Mouse (Mus musculus): ENCODE data around the gene Eya2. TPM values are rescaled to one million over a fixed set of nuclear protein-coding genes. Genes with fewer than 3 reads are reported as not detected.

Eya2 gene
- total and polyA plus RNA-seq, 2 experiments: 0.28 to 0.78 TPM

- WGBS: 71% methylated on average over 3 of the region's 3 CpGs
- Histone ChIP-seq H3K4me1 (ENCODE audit: control insufficient read depth, insufficient read depth, low read length) (no peaks in the 10 kb centered on the region), H3K9ac (ENCODE audit: low read depth, low read length) (no peak overlapping the region), H3K79me2 (ENCODE audit: control insufficient read depth, insufficient read depth, low read length) (no peaks in the 10 kb centered on the region), H3K36me3 (ENCODE audit: control insufficient read depth, insufficient read depth, low read length) (no peaks in the 10 kb centered on the region), H3K27ac (replicated peaks; ENCODE audit: insufficient read depth, low read depth, low read length) (no peak overlapping the region), H3K27me3 (ENCODE audit: control insufficient read depth, insufficient read depth, low read length) (no peaks in the 10 kb centered on the region), H3K4me3 (ENCODE audit: insufficient read depth, low read depth, low read length) (no peak overlapping the region)
- TF ChIP-seq CTCF (IDR thresholded peaks at IDR 0.05; ENCODE audit: low read depth, low read length): no peak
- no peak for TF ChIP-seq POLR2A (IDR thresholded peaks at IDR 0.05; ENCODE audit: extremely low read depth, insufficient read depth, low read length)
- DNase-seq (ENCODE audit: extremely low read depth, low read depth, low spot score): no peak
Observed at GRCm38 (mm10) chr2:165691016-165691415, 96.2 kb downstream of the Eya2 start.

- Histone ChIP-seq H3K4me1 (ENCODE audit: control insufficient read depth, insufficient read depth, low read length) (no peaks in the 10 kb centered on the region), H3K9ac (ENCODE audit: low read depth, low read length) (no peak overlapping the region), H3K4me3 (ENCODE audit: insufficient read depth, low read depth, low read length) (no peak overlapping the region), H3K27ac (replicated peaks; ENCODE audit: insufficient read depth, low read depth, low read length) (no peak overlapping the region), H3K36me3 (ENCODE audit: control insufficient read depth, insufficient read depth, low read length) (no peaks in the 10 kb centered on the region), H3K27me3 (ENCODE audit: control insufficient read depth, insufficient read depth, low read length) (no peaks in the 10 kb centered on the region), H3K79me2 (ENCODE audit: control insufficient read depth, insufficient read depth, low read length) (no peaks in the 10 kb centered on the region)
- WGBS: 35% methylated on average over 4 of the region's 4 CpGs
- peak; percentile 9 for DNase-seq (ENCODE audit: extremely low read depth, low read depth, low spot score)
- TF ChIP-seq POLR2A (IDR thresholded peaks at IDR 0.05; ENCODE audit: extremely low read depth, insufficient read depth, low read length): no peak
- TF ChIP-seq CTCF (IDR thresholded peaks at IDR 0.05; ENCODE audit: low read depth, low read length): peak; percentile 23; the same call in 1 of the 2 replicates
Observed at GRCm38 (mm10) chr2:165692944-165693660, 98.3 kb downstream of the Eya2 start.

- Histone ChIP-seq H3K9ac (ENCODE audit: low read depth, low read length) (no peak overlapping the region), H3K4me1 (ENCODE audit: control insufficient read depth, insufficient read depth, low read length) (no peaks in the 10 kb centered on the region), H3K79me2 (ENCODE audit: control insufficient read depth, insufficient read depth, low read length) (no peaks in the 10 kb centered on the region), H3K36me3 (ENCODE audit: control insufficient read depth, insufficient read depth, low read length) (no peaks in the 10 kb centered on the region), H3K4me3 (ENCODE audit: insufficient read depth, low read depth, low read length) (no peak overlapping the region), H3K27me3 (ENCODE audit: control insufficient read depth, insufficient read depth, low read length) (no peaks in the 10 kb centered on the region), H3K27ac (replicated peaks; ENCODE audit: insufficient read depth, low read depth, low read length) (no peak overlapping the region)
- no peak for DNase-seq (ENCODE audit: extremely low read depth, low read depth, low spot score)
- TF ChIP-seq POLR2A (IDR thresholded peaks at IDR 0.05; ENCODE audit: extremely low read depth, insufficient read depth, low read length): no peak
- TF ChIP-seq CTCF (IDR thresholded peaks at IDR 0.05; ENCODE audit: low read depth, low read length): no peak
- WGBS: 96% methylated on average over 6 of the region's 6 CpGs
Observed at GRCm38 (mm10) chr2:165694767-165695166, 99.9 kb downstream of the Eya2 start.

- no peak overlapping the region for H3K27ac ChIP-seq (replicated peaks; ENCODE audit: insufficient read depth, low read depth, low read length)
- H3K79me2 ChIP-seq (ENCODE audit: control insufficient read depth, insufficient read depth, low read length): no peaks in the 10 kb centered on the region
- TF ChIP-seq POLR2A (IDR thresholded peaks at IDR 0.05; ENCODE audit: extremely low read depth, insufficient read depth, low read length) (no peak), CTCF (IDR thresholded peaks at IDR 0.05; ENCODE audit: low read depth, low read length) (no peak)
- no peak overlapping the region for H3K9ac ChIP-seq (ENCODE audit: low read depth, low read length)
- no peak for DNase-seq (ENCODE audit: extremely low read depth, low read depth, low spot score)
- no peaks in the 10 kb centered on the region for H3K4me1 ChIP-seq (ENCODE audit: control insufficient read depth, insufficient read depth, low read length)
- H3K36me3 ChIP-seq (ENCODE audit: control insufficient read depth, insufficient read depth, low read length): no peaks in the 10 kb centered on the region
- H3K4me3 ChIP-seq (ENCODE audit: insufficient read depth, low read depth, low read length): no peak overlapping the region
- H3K27me3 ChIP-seq (ENCODE audit: control insufficient read depth, insufficient read depth, low read length): no peaks in the 10 kb centered on the region; the same call in 1 of the 2 replicates
- 81% methylated on average over 19 of the region's 19 CpGs for WGBS
Observed at GRCm38 (mm10) chr2:165700252-165700908, 105.5 kb downstream of the Eya2 start.

GRCm38 (mm10) chr2:165703033-165703805 is 108.4 kb downstream of the Eya2 start:
- Histone ChIP-seq H3K36me3 (ENCODE audit: control insufficient read depth, insufficient read depth, low read length) (no peaks in the 10 kb centered on the region), H3K27me3 (ENCODE audit: control insufficient read depth, insufficient read depth, low read length) (no peaks in the 10 kb centered on the region; the same call in 1 of the 2 replicates), H3K27ac (replicated peaks; ENCODE audit: insufficient read depth, low read depth, low read length) (no peak overlapping the region), H3K4me1 (ENCODE audit: control insufficient read depth, insufficient read depth, low read length) (no peaks in the 10 kb centered on the region), H3K79me2 (ENCODE audit: control insufficient read depth, insufficient read depth, low read length) (no peaks in the 10 kb centered on the region), H3K9ac (ENCODE audit: low read depth, low read length) (no peak overlapping the region), H3K4me3 (ENCODE audit: insufficient read depth, low read depth, low read length) (no peak overlapping the region)
- 56% methylated on average over 9 of the region's 9 CpGs for WGBS
- DNase-seq (ENCODE audit: extremely low read depth, low read depth, low spot score): no peak
- TF ChIP-seq CTCF (IDR thresholded peaks at IDR 0.05; ENCODE audit: low read depth, low read length) (no peak), POLR2A (IDR thresholded peaks at IDR 0.05; ENCODE audit: extremely low read depth, insufficient read depth, low read length) (no peak)

All from liver, adult 2 months (tissue).